In genomic region chr3:87511971-87512765, GRCm38 (mm10) we compare ENCODE assay signal across 11 mouse cellular contexts. TPM values are rescaled to one million over a fixed set of nuclear protein-coding genes. Genes with fewer than 3 reads are reported as not detected.
DNase-seq lines count a peak whose midpoint lies in the region; ATAC-seq and TF ChIP-seq lines count a peak whose summit lies in the region.
"Had no signal": no experiment of that assay in that cellular context is flagged by ENCODE, and none has a peak within 500 bp of the region (broad histone marks: within the 10 kb centered on the region; RNA-seq: fewer than 3 reads in every experiment).

No protein-coding gene starts in this region.

- 18% methylated on average over 16 of the region's 16 CpGs for WGBS in heart, embryonic 12.5 days
- 27% methylated on average over 16 of the region's 16 CpGs for WGBS in cerebellum, adult 2 months

- H3K9me3 ChIP-seq in heart, embryonic 12.5 days (replicated peaks) = no peaks in the 10 kb centered on the region
- H3K9me3 ChIP-seq: limb, embryonic 15.5 days had no signal

- intact Hi-C loops in heart, postnatal 25 days (cut with DNase I) = loop anchor here (2.0 kb wide), 1 partner anchor 13 kb away; the partner anchor contains the start of gene Etv3
- intact Hi-C loops in gastrocnemius, postnatal 36 days (cut with DNase I) = loop anchor here (2.0 kb wide), 1 partner anchor 41 kb away; no protein-coding TSS in a partner anchor

- no peak for DNase-seq in heart, postnatal 25 days (ENCODE audit: low spot score)
- peak; percentile 46 to 50 for DNase-seq in B cell, adult 2 months
- peak; percentile 32 for DNase-seq in MN1 (ENCODE audit: low spot score)
- no peak for DNase-seq in gastrocnemius, postnatal 36 days
- DNase-seq in layer of hippocampus, postnatal 10 days (ENCODE audit: low spot score in 2 of 2) = no peak
- no peak for DNase-seq in cerebellum, adult 2 months
- DNase-seq: cerebellum, adult 11 months; kidney, postnatal 10 days had no signal

- no peak overlapping the region for H3K4me3 ChIP-seq in heart, embryonic 12.5 days
- H3K4me3 ChIP-seq in cerebellum, adult 2 months (replicated peaks; ENCODE audit: insufficient read depth, low read depth, low read length) = no peak overlapping the region
- H3K4me3 ChIP-seq: limb, embryonic 15.5 days had no signal

- peak; percentile 60; the same call in 1 of the 2 replicates for ATAC-seq in heart, embryonic 12.5 days (ENCODE audit: insufficient number of reproducible peaks, low FRiP score)
- peak; percentile 75 for ATAC-seq in megakaryocyte, adult 5-6 weeks (ENCODE audit: poor library complexity, severe bottlenecking)

- no peak overlapping the region for H3K9ac ChIP-seq in heart, embryonic 12.5 days
- H3K9ac ChIP-seq: limb, embryonic 15.5 days had no signal

- H3K36me3 ChIP-seq in heart, embryonic 12.5 days = no peaks in the 10 kb centered on the region
- H3K36me3 ChIP-seq: limb, embryonic 15.5 days had no signal

- H3K27ac ChIP-seq in heart, embryonic 12.5 days (ENCODE audit: poor library complexity, severe bottlenecking) = no peak overlapping the region
- no peak overlapping the region for H3K27ac ChIP-seq in cerebellum, adult 2 months (ENCODE audit: insufficient read depth, low read length)
- H3K27ac ChIP-seq: limb, embryonic 15.5 days had no signal

- peak overlapping the region; percentile 43 for H3K4me2 ChIP-seq in heart, embryonic 12.5 days
- H3K4me2 ChIP-seq: limb, embryonic 15.5 days had no signal

- no peak for TF ChIP-seq POLR2A in cerebellum, adult 2 months (IDR thresholded peaks at IDR 0.05; ENCODE audit: borderline replicate concordance, insufficient read depth, low read length)

- no peak for TF ChIP-seq CTCF in cerebellum, adult 2 months (IDR thresholded peaks at IDR 0.05; ENCODE audit: borderline replicate concordance, insufficient read depth, low read depth, low read length)

- peaks cover 13% of the 10 kb centered on the region for H3K27me3 ChIP-seq in heart, embryonic 12.5 days (replicated peaks)
- H3K27me3 ChIP-seq in cerebellum, adult 2 months (ENCODE audit: control insufficient read depth, insufficient read depth, low read length) = no peaks in the 10 kb centered on the region
- H3K27me3 ChIP-seq: limb, embryonic 15.5 days had no signal

- H3K4me1 ChIP-seq in heart, embryonic 12.5 days (replicated peaks) = peaks cover 56% of the 10 kb centered on the region
- H3K4me1 ChIP-seq in cerebellum, adult 2 months (ENCODE audit: control insufficient read depth, insufficient read depth, low read length) = peaks cover 6% of the 10 kb centered on the region; the same call in 1 of the 2 replicates

RNA-seq across cellular contexts. Expression of gene Etv3, which starts 13.0 kb away (rescaled TPM):
- polyA plus RNA-seq in heart, embryonic 12.5 days (2016; fragmentation: Nextera tagmentation; extraction: Ambion mirVana) = 13.9 and 14.0 TPM in 2 replicates
- 10 to 100 TPM; 17.7 to 18.3 TPM for total RNA-seq in heart, postnatal 25 days (2021)
- total RNA-seq in megakaryocyte, adult 5-6 weeks (2015) = 12.9 and 13.8 TPM in 2 replicates
- 14.6 and 16.7 TPM in 2 replicates for total RNA-seq in megakaryocyte, adult 5-6 weeks (2017)
- total RNA-seq in gastrocnemius, postnatal 36 days (2021) = 1 to 10 TPM; 8.1 to 9.5 TPM
- 10 to 100 TPM; 14.4 to 18.0 TPM for total RNA-seq in layer of hippocampus, postnatal 10 days (2021)
- 17.3 and 18.3 TPM in 2 replicates for polyA plus RNA-seq in cerebellum, adult 2 months (2012; rRNA removed)

Comparison
In these comparisons a context has a peak if more than half of its experiments do, and no peak if none do; other contexts are left out.
1. DNase-seq: peak in B cell, adult 2 months (2 of 2) and MN1 (single experiment); none in heart, postnatal 25 days (single experiment), gastrocnemius, postnatal 36 days (0 of 2), layer of hippocampus, postnatal 10 days (0 of 2) and cerebellum, adult 2 months (0 of 2).